Mouse (Mus musculus) adrenal gland, postnatal 4 days (tissue): ENCODE data around the gene Enah. TPM values are rescaled to one million over a fixed set of nuclear protein-coding genes. Genes with fewer than 3 reads are reported as not detected.

Experiments
- DNase-seq, 2 experiments: peaks; one replicate each; pipeline ENCODE4 v3.0.0; 2021 to 2022; ENCODE audit warnings: low spot score in 2 of 2, mixed read lengths in 2 of 2
- total RNA-seq, 2 experiments: library from RNA; stranded (reverse); gene quantifications; 2 replicates each; pipeline ENCODE4 v1.2.3; 2021

The Enah gene
- total RNA-seq, 2 experiments from 2014 or later: 107 to 121 TPM

DNA sequence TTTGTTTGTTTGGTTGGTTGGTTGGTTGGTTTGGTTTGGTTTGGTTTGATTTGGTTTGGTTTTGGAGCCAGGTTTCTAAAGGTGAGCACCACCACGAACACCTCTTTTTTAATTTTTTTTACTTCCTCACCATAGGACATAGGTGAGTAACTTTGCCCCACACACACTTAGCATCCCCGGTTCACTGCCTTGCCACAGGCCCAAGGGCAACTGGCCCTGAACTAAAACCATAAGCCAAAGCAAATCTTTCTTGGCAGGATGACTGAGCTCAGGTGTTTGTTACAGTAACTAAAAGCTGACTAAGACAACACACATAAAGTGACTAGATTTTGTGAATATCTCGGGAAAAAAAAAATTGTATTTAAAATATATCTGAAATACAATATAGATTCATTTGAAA lies 172.4 kb downstream of the Enah start:
- DNase-seq: no peak

Other genes starting within 250 kb of the Enah start
- gene Lbr, start 176.9 kb downstream of the Enah start, total RNA-seq: 10 to 100 TPM; 48.8 to 57.6 TPM
- gene Srp9, start 104.7 kb upstream of the Enah start, total RNA-seq: 10 to 100 TPM; 60.0 to 68.5 TPM
- gene Vmn1r1, start 144.5 kb upstream of the Enah start, total RNA-seq: not detected